Mouse (Mus musculus): ENCODE data around the gene Ifi211.
"Not testable (repeated sequence)": the region's sequence is repeated elsewhere in the genome, so short reads cannot be mapped to it uniquely, and the experiment has no call there.

Ifi211 gene

DNA sequence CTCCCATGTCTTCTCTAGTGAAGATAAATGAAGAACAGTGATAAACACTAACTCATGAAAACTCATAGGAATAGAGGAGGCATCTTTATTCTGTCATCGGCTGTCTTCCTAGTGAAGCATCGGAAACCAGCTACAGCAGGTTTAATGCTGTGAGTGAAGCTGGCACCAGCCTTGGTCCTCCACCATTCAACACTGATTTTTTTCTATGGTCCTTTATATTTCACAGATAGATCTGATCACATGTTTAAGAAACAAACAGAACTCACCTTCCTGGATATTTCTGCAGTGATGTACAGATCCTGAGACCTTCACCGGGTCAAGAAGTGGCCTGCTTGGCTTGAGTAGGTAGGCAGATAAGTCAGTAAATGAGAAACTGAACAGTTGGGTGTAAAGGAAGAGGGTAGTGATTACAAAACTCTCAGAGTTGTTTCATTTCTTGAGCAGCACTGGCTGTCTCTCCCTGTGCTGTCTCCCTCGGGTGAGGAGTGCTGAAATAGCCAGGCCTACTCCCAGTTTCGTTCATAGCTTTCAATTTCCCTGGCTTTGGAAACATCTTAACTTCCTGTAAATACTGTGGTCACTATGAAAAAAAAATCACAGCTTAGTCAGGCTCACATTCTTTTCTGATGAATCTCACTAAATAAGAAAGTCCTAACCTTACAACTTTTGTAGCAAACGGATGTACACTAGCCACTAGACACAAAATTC lies at the start of gene Ifi211:
Gene Ifi211 (minus strand): TSS at position 499 of the 708 bp plus-strand sequence.
- DNase-seq (ENCODE audit: low spot score), result not testable (repeated sequence)

DNA sequence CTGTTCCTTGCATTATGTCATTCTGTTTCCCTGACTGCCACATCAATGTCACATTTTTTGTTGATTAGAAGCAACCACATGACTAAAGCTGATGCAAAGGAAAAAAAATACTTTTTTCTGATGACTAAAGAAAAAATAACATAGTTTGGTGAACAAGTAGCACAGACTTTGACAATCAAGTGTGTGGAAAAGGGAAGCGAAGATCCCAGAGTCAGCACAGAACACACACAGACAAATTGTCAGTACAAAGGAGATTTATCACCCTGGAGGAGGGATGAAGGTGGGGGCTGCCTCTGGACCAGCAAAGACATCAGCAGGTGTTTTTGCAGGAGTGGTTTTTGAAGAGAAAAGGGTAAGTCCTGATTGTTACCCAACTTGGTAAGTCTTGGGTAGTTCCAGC lies 48.6 kb upstream of the Ifi211 start:
- DNase-seq (ENCODE audit: low spot score), result not testable (repeated sequence)

DNA sequence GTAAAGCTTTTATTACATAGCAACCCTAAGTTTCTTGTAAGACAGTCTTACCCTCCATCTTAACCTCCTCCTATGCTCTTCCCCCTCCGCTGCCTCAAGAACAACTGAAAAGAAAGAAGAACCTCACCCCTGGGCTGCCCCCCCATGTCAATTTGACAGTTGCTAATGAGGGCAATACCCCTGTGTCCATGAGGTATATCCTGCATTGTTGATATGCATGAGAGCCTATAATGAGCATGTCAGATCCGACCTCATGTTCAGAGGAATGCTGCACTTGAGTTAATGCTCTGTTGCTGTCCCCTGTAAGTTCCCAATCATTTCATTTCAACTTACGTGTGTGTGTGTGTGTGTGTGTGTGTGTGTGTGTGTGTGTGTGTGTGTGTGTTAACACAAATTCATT lies 47.2 kb upstream of the Ifi211 start:
- DNase-seq (ENCODE audit: low spot score), result not testable (repeated sequence)

DNA sequence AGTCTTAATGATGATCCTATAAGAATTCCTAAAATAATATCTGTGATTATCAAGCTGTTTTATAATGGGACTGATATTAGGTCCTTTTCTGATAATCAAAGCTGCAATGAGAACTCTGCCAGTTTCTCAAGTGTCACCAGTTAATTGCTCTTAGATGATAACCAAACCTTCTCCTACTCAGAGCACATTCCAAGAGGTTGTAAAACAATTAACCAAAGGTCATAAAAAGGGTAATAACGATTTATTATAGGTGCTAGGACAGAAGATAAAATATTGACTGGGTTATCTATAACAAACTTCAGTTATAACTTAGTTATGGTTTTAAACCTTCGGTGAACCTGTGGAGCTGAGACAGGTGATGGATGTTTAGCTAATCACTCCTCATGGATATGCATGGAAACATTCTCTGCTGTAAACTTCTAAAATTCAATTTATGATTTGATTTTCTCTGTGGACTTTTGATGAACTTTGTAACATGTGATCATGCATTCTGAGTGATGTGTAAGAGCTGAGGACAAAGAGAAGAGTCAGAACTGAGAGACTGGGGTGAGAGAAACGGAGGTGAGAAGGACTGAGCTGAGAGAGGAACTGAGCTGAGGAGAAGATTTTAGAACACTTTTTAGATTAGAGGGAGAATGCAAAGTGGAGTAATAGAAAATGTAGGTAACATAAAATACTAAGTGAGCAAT lies 43.1 kb upstream of the Ifi211 start:
- not testable (repeated sequence) for DNase-seq (ENCODE audit: low spot score)

DNA sequence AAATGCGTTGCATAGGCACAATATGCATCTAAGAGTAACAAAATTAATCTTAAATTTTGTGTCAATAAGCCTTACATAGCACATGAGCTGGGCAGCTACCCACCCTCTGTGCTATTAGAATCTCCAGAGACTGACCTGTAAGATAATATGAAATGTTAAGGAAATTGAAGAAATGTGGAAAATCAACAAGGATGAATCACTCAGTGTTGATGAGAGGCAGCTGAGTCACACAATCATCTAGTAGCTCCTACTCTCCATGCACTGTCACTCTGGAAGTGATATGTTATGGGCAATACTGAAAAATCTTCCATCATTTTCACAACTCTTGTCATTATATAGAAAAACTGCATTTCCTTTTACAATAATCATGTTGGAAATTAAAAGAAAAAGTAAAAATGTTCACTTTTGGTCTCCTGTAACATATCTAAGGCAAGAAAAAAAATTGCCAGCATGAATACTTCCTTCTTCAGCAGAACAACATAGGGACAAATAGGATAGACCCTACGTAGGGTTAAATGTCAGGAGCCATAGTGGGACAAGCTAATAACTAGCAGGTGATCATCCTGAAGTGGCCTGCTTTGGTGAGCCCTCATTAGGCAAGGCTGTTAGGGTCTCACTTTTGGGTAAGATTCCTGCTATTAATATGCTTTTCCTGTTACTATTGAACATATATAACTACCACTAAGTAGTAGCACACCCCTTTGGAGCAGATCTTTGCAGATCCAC lies 42.4 kb upstream of the Ifi211 start:
- no peak for DNase-seq (ENCODE audit: low spot score)

DNA sequence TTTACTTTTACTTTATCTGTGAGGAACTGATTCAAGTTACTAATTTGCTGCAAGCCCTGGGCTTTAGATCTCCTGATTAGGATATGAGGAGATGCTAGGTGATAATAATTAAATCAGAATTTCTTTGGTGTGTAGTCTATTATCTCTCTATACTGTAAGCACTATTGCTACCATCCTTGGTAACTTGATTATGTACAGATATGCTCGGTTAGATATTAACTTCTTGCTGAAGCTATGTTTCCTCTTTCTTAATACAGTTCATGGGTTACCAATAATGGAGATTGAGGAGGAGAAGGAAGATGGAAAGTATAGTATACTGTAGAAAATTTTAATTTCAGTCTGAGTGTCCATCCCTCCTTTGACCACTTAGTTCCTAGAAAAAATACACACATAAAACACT lies 40.7 kb upstream of the Ifi211 start:
- no peak for DNase-seq (ENCODE audit: low spot score)

DNA sequence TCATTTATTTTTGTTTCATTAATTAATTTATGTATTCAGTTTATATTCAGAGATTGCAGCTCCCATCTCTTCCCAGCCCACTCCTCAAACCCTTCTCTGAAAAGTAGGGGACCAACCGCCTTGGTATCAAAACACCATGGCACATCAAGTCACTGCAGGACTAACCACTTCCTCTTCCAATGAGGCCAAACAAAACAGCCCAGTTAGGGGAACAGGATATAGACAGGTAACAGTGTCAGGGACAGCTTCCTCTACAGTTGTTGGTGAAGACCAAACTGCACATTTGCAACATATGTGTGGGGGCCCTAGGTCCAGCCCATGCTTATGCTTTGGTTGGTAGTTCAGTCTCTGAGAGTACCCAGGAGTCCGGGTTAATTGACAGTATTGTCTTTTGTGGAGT lies 36.2 kb upstream of the Ifi211 start:
- not testable (repeated sequence) for DNase-seq (ENCODE audit: low spot score)

DNA sequence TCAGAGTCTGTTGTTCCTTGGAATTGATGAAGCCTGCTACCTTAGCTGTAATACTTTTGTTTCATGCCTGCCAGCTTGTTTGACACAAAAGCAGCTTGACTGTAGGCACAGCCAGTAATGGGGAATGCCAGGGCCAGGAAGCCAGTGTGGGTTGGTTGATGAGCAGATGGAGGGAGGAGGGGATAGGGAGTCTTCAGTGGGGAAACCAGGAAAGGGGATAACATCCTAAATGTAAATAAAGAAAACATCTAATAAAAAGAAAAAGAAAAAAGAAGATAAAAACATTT lies 29.9 kb upstream of the Ifi211 start:
- not testable (repeated sequence) for DNase-seq (ENCODE audit: low spot score)

DNA sequence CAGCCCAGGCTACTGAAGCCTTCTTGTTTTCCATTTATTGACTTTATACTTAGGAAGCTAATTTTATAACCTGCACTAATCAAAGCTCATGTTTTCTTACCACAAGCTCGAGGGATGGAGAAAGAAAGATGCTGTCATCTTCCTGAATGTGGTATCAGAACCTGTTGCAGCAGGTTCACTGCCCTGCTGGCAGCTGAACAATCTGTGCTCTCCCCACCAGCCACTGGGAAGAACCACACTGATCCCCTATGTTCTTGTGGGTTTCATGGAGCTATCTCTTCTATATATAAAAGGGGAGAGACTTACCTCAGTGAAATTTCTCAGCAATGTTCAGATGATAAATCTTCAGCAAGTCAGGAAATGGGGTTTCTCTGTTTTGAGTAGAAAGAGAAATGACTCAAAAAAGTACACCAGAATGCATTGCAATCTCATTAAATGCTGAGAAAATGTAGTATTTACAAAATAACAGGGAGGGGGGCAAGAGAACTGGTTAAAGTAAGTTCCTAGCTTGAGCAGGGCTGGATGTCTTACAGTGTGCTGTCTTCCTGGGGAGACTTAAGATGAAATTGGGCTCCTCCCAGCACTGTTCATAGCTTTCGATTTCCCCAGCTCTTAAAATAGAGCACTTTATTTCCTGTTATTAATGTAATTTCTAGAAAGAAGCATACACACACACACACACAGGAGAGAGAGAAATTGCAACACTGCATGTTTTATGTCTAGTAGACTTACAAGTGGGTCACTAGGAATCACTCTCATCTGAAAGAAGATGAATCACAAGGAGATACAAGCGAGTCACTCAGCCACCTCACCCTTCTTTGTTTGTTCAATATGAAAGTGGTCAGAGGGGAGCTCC lies 29.3 kb upstream of the Ifi211 start, which contains the start of the genes Mndal and Ifi203:
Gene Mndal (minus strand): TSS at position 568 of the 856 bp plus-strand sequence.
Gene Ifi203 (minus strand): TSS at position 749 of the 856 bp plus-strand sequence.
- DNase-seq (ENCODE audit: low spot score), result not testable (repeated sequence)

DNA sequence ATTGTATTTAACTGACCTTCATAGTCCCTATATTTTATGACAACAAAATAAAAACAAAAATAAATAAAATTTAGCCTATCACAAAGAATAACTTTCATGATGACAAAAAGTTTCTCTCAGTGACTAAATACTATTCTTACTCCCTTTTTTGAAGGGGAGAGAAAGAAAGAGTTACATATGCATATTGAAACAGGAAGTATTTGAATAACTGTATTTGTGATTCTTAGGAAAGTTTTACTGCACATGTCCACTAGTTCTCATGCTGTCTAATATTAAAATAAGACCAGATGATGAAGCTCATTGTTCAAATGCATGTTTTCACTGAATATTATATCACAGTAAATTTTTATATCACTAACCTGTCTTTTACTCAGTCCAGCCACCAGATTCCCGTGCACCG lies 28.7 kb upstream of the Ifi211 start:
- DNase-seq (ENCODE audit: low spot score), result not testable (repeated sequence)

DNA sequence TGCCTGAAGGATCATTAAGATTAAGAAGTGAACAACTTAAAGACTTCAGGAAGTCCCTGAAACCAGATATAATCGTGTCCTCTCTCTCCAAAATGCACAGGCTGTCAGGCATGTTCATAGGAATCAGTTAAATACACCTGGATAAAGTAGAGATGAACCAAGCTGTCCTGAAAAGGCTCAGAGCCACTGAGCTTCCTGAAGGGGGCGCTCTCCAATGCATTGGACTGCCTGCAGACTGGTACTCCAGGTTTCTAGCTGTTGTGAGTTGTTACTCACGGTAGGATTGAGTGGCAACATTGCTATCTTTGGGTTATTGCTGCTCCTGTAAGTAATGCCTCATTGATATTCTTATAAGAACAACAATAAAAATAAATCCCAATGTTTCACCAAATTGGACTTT lies 6.4 kb upstream of the Ifi211 start:
- DNase-seq (ENCODE audit: low spot score), result not testable (repeated sequence)

DNA sequence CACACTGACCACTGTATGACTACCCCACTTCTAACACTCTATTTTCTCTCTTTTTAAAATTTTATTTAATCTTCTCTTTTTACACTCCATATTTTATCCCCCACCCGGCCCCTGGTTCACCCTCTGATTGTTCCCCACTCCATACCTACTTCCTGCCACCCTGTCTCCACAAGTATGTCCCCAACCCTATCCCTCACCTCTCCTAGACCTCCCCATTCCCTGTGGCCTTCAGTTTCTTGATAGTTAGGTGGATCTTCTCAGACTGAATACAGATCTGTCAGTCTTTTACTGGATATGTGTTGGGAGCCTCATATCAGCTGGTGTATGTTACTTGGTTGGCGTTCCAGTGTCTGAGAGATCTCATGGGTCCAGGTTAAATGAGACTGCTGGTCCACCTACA lies 1.7 kb upstream of the Ifi211 start:
- DNase-seq (ENCODE audit: low spot score), result no peak

DNA sequence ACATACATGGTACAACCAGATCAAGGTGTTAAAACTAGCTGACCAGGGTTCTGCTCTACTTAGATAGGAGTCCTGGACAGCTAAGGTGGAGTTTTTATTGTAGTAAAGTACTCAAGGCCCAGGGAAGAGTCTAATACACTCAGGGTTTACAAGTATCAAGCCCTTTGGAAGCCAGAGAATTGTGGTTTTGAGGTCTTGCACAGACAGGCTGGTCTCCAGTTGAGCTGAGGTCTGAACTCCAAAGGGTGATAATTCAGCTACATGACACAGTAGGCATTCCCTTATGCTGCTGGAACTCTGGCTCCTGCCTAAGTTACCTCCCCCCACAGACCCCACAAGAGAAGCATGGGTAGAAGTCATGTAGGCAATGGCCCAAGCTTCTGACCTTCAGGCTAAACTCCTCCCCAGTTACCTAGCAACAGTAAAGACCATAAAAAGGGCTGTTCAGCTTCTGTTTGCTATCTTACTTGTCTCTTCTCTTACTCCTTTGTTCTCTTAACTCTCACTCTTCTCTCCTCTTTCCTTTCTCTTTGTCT lies 478 bp upstream of the Ifi211 start:
- DNase-seq (ENCODE audit: low spot score), result not testable (repeated sequence)

DNA sequence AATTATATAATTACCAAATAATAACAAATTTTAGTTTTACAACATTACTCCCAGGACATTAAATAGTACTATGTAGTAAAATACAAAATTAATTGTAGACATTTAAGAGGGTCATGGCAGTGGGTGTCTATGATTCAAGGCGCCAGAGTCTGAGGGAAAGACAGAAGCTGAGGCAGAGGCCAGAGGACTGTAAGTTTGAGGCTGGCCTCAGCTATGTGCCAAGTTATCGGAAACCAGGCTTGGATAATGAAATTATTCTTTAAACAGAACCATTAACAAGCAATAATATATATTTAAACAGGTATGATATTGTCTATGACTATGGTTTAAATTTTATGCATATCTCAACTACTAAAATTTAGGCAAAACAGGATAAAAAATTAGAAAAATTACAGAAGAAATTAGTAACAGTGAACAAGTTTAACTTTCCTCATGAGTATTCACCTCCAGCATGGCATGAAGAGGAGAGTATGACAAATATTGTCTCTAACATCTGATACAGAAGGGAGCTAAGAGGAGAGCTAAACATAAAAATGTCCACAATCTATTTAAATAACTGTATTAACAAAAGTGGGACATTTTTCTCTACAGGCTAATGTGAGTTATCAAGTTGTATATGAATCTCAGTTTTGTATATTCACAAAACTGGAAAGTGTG lies 910 bp downstream of the Ifi211 start:
- DNase-seq (ENCODE audit: low spot score), result no peak

DNA sequence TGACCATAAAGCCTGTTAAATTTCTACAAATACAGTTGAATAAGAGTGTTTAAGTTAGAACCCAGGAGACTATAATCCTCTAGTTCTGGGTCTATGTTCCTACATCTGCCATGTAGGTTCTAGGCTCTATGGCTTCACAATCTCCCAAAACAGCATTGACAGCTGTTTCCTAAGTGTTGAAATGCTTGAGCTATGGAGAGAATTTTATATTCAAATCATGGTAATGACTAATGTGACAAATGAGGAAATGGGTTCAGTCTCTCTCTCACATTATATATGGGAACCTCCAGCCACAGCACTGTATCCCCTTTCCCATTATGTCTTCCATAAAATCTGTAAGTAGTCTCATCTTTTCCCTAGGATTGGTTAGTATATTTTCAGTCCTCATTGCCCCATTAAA lies 4.5 kb downstream of the Ifi211 start:
- DNase-seq (ENCODE audit: low spot score), result not testable (repeated sequence)

DNA sequence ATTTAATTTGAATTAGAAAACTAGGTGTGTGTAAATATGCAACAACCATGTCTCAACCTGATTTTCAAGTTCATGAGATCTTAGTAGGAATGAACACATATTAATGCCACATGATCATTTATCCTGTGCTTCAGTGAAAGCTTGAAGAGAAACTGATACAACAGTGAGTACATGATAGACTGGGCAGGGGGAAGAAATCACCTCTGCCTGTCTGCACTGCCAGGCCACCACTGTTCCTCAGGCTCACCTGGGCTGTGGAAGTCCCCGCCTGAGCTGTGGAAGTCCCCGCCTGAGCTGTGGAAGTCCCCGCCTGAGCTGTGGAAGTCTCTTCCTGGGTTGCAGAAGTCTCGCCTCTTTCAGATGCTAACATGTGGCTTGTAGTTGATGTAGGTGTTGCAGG lies 7.0 kb downstream of the Ifi211 start:
- DNase-seq (ENCODE audit: low spot score), result not testable (repeated sequence)

DNA sequence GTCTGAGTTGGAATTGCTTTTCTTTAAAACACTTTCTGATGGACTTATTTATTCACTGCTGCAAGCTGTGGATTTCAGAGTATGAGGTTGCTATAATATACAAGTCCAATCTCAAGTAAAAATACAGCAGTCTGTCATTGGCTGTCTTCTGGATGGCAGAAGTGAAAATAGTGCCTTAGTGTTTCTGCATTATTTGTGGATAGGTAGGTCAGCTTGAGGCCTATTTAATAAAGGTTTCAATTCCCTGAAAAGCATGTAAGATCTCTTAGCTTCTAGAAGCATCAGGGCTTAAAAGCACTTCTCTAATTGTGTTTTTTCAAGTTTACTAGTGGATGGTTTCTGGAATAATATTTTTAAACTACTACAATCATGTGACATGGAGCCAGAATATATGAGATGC lies 23.1 kb downstream of the Ifi211 start:
- DNase-seq (ENCODE audit: low spot score), result not testable (repeated sequence)

DNA sequence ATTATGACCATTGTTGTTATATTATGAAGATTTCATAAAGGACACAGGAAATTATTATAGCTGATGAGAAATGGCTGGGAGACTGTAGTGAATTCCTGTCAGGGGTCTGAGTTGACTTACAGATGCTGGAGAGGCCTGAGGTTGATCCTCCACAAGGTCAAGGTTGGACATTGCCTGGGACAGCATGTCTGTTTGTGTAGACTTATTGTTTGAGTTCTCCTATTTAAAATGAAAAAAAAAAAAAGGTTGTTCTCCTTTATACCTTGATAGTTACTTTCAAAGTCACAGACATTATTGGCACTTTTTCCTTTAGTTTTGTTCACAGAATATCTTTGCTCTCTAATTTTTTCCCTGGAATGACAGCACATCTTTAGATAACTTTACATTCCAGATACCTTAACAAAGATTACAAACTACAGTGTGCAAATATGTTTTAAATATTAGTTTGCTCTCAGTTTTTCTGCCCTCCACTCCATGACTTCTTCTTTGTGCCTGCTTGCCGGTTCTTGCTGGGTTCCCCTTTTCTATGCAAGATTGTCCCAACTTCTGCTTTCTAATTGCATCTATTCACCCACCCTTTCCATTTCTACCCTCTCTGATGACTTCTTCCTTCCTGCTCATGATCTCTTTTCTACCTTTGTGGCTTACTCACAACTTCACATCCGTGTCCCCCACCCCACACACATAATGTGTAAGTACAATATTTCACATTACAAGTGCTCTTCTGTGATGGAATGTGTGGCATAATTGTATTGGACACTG lies 25.6 kb downstream of the Ifi211 start:
- not testable (repeated sequence) for DNase-seq (ENCODE audit: low spot score)

DNA sequence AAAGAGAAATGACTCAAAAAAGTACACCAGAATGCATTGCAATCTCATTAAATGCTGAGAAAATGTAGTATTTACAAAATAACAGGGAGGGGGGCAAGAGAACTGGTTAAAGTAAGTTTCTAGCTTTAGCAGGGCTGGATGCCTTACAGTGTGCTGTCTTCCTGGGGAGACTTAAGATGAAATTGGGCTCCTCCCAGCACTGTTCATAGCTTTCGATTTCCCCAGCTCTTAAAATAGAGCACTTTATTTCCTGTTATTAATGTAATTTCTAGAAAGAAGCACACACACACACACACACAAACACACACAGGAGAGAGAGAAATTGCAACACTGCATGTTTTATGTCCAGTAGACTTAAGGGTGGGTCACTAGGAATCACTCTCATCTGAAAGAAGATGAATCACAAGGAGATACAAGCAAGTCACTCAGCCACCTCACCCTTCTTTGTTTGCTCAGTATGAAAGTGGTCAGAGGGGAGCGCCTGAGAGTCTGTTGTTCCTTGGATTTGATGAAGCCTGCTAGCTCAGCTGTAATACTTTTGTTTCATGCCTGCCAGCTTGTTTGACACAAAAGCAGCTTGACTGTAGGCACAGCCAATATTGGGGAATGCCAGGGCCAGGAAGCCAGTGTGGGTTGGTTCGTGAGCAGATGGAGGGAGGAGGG lies 32.7 kb downstream of the Ifi211 start:
- not testable (repeated sequence) for DNase-seq (ENCODE audit: low spot score)

All from yolk sac, embryonic 10.5 days (tissue).